Mouse (Mus musculus) ES-E14 (cell line): ENCODE measurements at regions not wholly inside any gene's neighbourhood (a gene's known extent, or its start where the extent isn't known, plus 50 kb on each side); places are given as distances from the start of the nearest gene placed in this dataset.

Experiments used
- MAFK ChIP-seq: IDR thresholded peaks from 2 replicates; pipeline ENCODE4 v1.6.1; 2014; ENCODE audit warnings: mild to moderate bottlenecking, low read depth, low read length, inconsistent platforms; ENCODE audit not compliant: insufficient read depth
- ZNF384 ChIP-seq: IDR thresholded peaks from 2 replicates; pipeline ENCODE4 v1.6.1; 2012; ENCODE audit warnings: low read depth, low read length, inconsistent platforms

DNA sequence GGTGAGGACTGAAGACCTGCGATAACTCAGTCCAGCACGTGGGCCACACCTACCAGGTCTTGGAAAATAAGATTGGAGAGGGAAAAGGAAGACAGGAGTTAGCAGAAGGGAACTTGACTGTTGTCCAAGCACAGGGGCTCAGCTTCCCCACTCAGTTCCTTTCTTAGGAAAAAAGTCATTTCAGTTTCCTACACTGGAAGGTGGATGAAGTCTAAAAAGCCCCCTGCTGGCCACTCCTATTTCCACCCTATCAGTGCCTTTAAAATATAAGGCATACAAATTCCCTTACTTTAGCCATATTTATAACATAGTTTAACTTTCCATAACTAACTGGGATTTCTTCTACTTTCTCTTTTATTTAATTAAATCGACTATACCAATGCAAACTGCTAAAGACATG, 173.4 kb downstream of the Nrip1 start:
- TF ChIP-seq MAFK (no peak), ZNF384 (no peak)
